Mouse (Mus musculus) cerebellum, adult 11-12 months (tissue): Measurements from ENCODE around the gene Mex3a.

Experiments
- DNase-seq: peaks from one replicate; pipeline ENCODE4 v3.0.0; 2022

The Mex3a gene

GRCm38 (mm10) chr3:88529204-88530000 is 2.8 kb upstream of the Mex3a start:
- DNase-seq, result no peak

GRCm38 (mm10) chr3:88530082-88530864 is 1.9 kb upstream of the Mex3a start:
- DNase-seq, result no peak

- DNase-seq, result peak; percentile 86
These were observed 572 bp upstream of the Mex3a start for GRCm38 (mm10) chr3:88531348-88532298.

- peak; percentile 70 for DNase-seq
These were observed 705 bp downstream of the Mex3a start for GRCm38 (mm10) chr3:88532689-88533511.

GRCm38 (mm10) chr3:88533706-88534105 is 1.5 kb downstream of the Mex3a start:
- DNase-seq, result peak; percentile 39

GRCm38 (mm10) chr3:88535005-88535404 is 2.8 kb downstream of the Mex3a start:
- no peak for DNase-seq

GRCm38 (mm10) chr3:88535527-88535926 is 3.3 kb downstream of the Mex3a start:
- DNase-seq, result no peak

- peak; percentile 88 for DNase-seq
These were observed 4.1 kb downstream of the Mex3a start for GRCm38 (mm10) chr3:88536103-88536930.

- no peak for DNase-seq
These were observed 5.0 kb downstream of the Mex3a start for GRCm38 (mm10) chr3:88537146-88537545.

- no peak for DNase-seq
These were observed 6.3 kb downstream of the Mex3a start for GRCm38 (mm10) chr3:88538271-88539145.

GRCm38 (mm10) chr3:88539397-88539796 is 7.2 kb downstream of the Mex3a start:
- no peak for DNase-seq

GRCm38 (mm10) chr3:88540085-88540484 is 7.9 kb downstream of the Mex3a start:
- no peak for DNase-seq

- peak; percentile 63 for DNase-seq
These were observed 9.6 kb downstream of the Mex3a start for GRCm38 (mm10) chr3:88541622-88542401.

- no peak for DNase-seq
These were observed 10.3 kb downstream of the Mex3a start for GRCm38 (mm10) chr3:88542486-88542885.

GRCm38 (mm10) chr3:88543174-88543573 is 11.0 kb downstream of the Mex3a start:
- peak; percentile 34 for DNase-seq

- no peak for DNase-seq
These were observed 11.6 kb downstream of the Mex3a start for GRCm38 (mm10) chr3:88543651-88544410.

- peak; percentile 37 for DNase-seq
These were observed 12.3 kb downstream of the Mex3a start for GRCm38 (mm10) chr3:88544514-88544913.

- peak; percentile 36 for DNase-seq
These were observed 12.9 kb downstream of the Mex3a start for GRCm38 (mm10) chr3:88544955-88545591.
